Mouse (Mus musculus): ENCODE measurements around the gene Tspan8. TPM values are rescaled to one million over a fixed set of nuclear protein-coding genes. Genes with fewer than 3 reads are reported as not detected.

The Tspan8 gene
- polyA plus RNA-seq (2017; shearing (Covaris generic)): under 1 TPM; 0.18 to 0.22 TPM

DNA sequence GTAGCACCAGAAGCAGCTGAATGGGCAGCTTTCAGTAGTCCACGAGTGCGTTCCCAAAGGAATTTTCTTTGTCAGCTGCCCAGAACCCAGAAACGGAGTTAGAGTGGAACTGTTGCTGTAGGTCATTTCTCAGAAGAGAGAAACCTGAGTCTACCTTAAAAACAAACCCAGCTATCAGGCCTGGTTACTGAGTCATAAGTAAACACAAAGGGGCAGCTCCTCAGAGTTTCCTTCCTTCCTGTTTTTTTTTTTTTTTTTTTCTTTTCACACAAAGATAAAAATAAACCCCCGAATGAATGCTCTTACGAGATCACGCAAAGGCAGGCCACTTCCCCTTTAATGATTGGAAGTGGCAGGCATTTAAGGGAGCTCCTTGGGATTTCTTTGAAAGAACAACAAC lies at the start of gene Tspan8:
Gene Tspan8 (plus strand): TSS at position 322 of the 400 bp plus-strand sequence.

Other genes starting within 250 kb of the Tspan8 start
- gene A930009A15Rik, start 246.8 kb upstream of the Tspan8 start, polyA plus RNA-seq (2017; shearing (Covaris generic)): under 1 TPM in 1 of 2 experiments, not detected in 1; 0.38 TPM
- under 1 TPM; 0.12 to 0.89 TPM for gene Lgr5, start 229.1 kb upstream of the Tspan8 start, polyA plus RNA-seq (2017; shearing (Covaris generic))
- gene Ptprr, start 201.4 kb downstream of the Tspan8 start, polyA plus RNA-seq (2017; shearing (Covaris generic)): under 1 TPM; 0.42 to 0.55 TPM

Measured in inflammation-experienced regulatory T-cells (primary cell).